Mouse (Mus musculus): Measurements from ENCODE around the gene Serinc4. TPM values are rescaled to one million over a fixed set of nuclear protein-coding genes. Genes with fewer than 3 reads are reported as not detected.

The Serinc4 gene
- polyA plus RNA-seq, 1 experiment from 2014 or later: 0.96 TPM

GRCm38 (mm10) chr2:121441800-121442199, 14.8 kb downstream of the Serinc4 start:
- no peak for ATAC-seq (ENCODE audit: low FRiP score)
- Histone ChIP-seq H3K27ac (no peak overlapping the region), H3K4me2 (replicated peaks) (peak overlapping the region; percentile 51), H3K4me1 (replicated peaks; ENCODE audit: control insufficient read depth, insufficient read depth, low read length) (peaks cover 12% of the 10 kb centered on the region; the same call in 1 of the 2 replicates), H3K9me3 (ENCODE audit: control insufficient read depth, low read length) (no peaks in the 10 kb centered on the region), H3K9ac (no peak overlapping the region), H3K36me3 (replicated peaks; ENCODE audit: control insufficient read depth, insufficient read depth) (peaks cover 34% of the 10 kb centered on the region), H3K4me3 (replicated peaks; ENCODE audit: low read length) (peak overlapping the region; percentile 19), H3K27me3 (ENCODE audit: control insufficient read depth, insufficient read depth, low read length) (peaks cover 26% of the 10 kb centered on the region)
- WGBS: 13% methylated on average over 11 of the region's 11 CpGs
- DNase-seq (ENCODE audit: low spot score): no peak

- Histone ChIP-seq H3K9ac (no peak overlapping the region), H3K9me3 (ENCODE audit: control insufficient read depth, low read length) (no peaks in the 10 kb centered on the region), H3K27ac (no peak overlapping the region), H3K4me2 (replicated peaks) (no peak overlapping the region), H3K27me3 (ENCODE audit: control insufficient read depth, insufficient read depth, low read length) (peaks cover 26% of the 10 kb centered on the region), H3K36me3 (replicated peaks; ENCODE audit: control insufficient read depth, insufficient read depth) (peaks cover 42% of the 10 kb centered on the region), H3K4me1 (replicated peaks; ENCODE audit: control insufficient read depth, insufficient read depth, low read length) (peaks cover 12% of the 10 kb centered on the region; the same call in 1 of the 2 replicates), H3K4me3 (replicated peaks; ENCODE audit: low read length) (no peak overlapping the region)
- no peak for ATAC-seq (ENCODE audit: low FRiP score)
- no peak for DNase-seq (ENCODE audit: low spot score)
- WGBS: 67% methylated on average over 5 of the region's 5 CpGs
Observed at GRCm38 (mm10) chr2:121440834-121441605, 15.6 kb downstream of the Serinc4 start.

- Histone ChIP-seq H3K4me2 (replicated peaks) (no peak overlapping the region), H3K9me3 (ENCODE audit: control insufficient read depth, low read length) (no peaks in the 10 kb centered on the region), H3K4me3 (replicated peaks; ENCODE audit: low read length) (no peak overlapping the region), H3K9ac (no peak overlapping the region), H3K27me3 (ENCODE audit: control insufficient read depth, insufficient read depth, low read length) (peaks cover 26% of the 10 kb centered on the region), H3K4me1 (replicated peaks; ENCODE audit: control insufficient read depth, insufficient read depth, low read length) (peaks cover 12% of the 10 kb centered on the region; the same call in 1 of the 2 replicates), H3K27ac (no peak overlapping the region), H3K36me3 (replicated peaks; ENCODE audit: control insufficient read depth, insufficient read depth) (peaks cover 54% of the 10 kb centered on the region)
- ATAC-seq (ENCODE audit: low FRiP score) (no peak), DNase-seq (ENCODE audit: low spot score) (no peak)
- 76% methylated on average over 4 of the region's 4 CpGs for WGBS
Observed at GRCm38 (mm10) chr2:121439746-121440145, 16.8 kb downstream of the Serinc4 start.

- H3K9ac ChIP-seq: no peak overlapping the region
- no peaks in the 10 kb centered on the region for H3K9me3 ChIP-seq (ENCODE audit: control insufficient read depth, low read length)
- H3K4me3 ChIP-seq (replicated peaks; ENCODE audit: low read length): no peak overlapping the region
- H3K36me3 ChIP-seq (replicated peaks; ENCODE audit: control insufficient read depth, insufficient read depth): peaks cover 99% of the 10 kb centered on the region
- 94% methylated on average over 1 of the region's 1 CpGs for WGBS
- H3K4me1 ChIP-seq (replicated peaks; ENCODE audit: control insufficient read depth, insufficient read depth, low read length): no peaks in the 10 kb centered on the region
- ATAC-seq (ENCODE audit: low FRiP score): no peak
- H3K27me3 ChIP-seq (ENCODE audit: control insufficient read depth, insufficient read depth, low read length): no peaks in the 10 kb centered on the region
- no peak overlapping the region for H3K27ac ChIP-seq
- DNase-seq (ENCODE audit: low spot score): peak; percentile 51
- no peak overlapping the region for H3K4me2 ChIP-seq (replicated peaks)
Observed at GRCm38 (mm10) chr2:121434854-121435253, 21.7 kb downstream of the Serinc4 start.

- DNase-seq (ENCODE audit: low spot score): no peak
- no peak for ATAC-seq (ENCODE audit: low FRiP score)
- H3K27me3 ChIP-seq (ENCODE audit: control insufficient read depth, insufficient read depth, low read length): no peaks in the 10 kb centered on the region
- H3K9ac ChIP-seq: no peak overlapping the region
- peaks cover 98% of the 10 kb centered on the region for H3K36me3 ChIP-seq (replicated peaks; ENCODE audit: control insufficient read depth, insufficient read depth)
- WGBS: 100% methylated on average over 2 of the region's 2 CpGs
- no peak overlapping the region for H3K4me2 ChIP-seq (replicated peaks)
- no peak overlapping the region for H3K27ac ChIP-seq
- H3K4me1 ChIP-seq (replicated peaks; ENCODE audit: control insufficient read depth, insufficient read depth, low read length): no peaks in the 10 kb centered on the region
- H3K4me3 ChIP-seq (replicated peaks; ENCODE audit: low read length): no peak overlapping the region
- no peaks in the 10 kb centered on the region for H3K9me3 ChIP-seq (ENCODE audit: control insufficient read depth, low read length)
Observed at GRCm38 (mm10) chr2:121425890-121426289, 30.7 kb downstream of the Serinc4 start.

GRCm38 (mm10) chr2:121423166-121423565, 33.4 kb downstream of the Serinc4 start:
- Histone ChIP-seq H3K9me3 (ENCODE audit: control insufficient read depth, low read length) (no peaks in the 10 kb centered on the region), H3K27ac (no peak overlapping the region), H3K4me1 (replicated peaks; ENCODE audit: control insufficient read depth, insufficient read depth, low read length) (no peaks in the 10 kb centered on the region), H3K27me3 (ENCODE audit: control insufficient read depth, insufficient read depth, low read length) (no peaks in the 10 kb centered on the region), H3K9ac (no peak overlapping the region), H3K4me3 (replicated peaks; ENCODE audit: low read length) (no peak overlapping the region), H3K4me2 (replicated peaks) (no peak overlapping the region), H3K36me3 (replicated peaks; ENCODE audit: control insufficient read depth, insufficient read depth) (peaks cover 82% of the 10 kb centered on the region)
- ATAC-seq (ENCODE audit: low FRiP score): no peak
- 92% methylated on average over 2 of the region's 2 CpGs for WGBS
- DNase-seq (ENCODE audit: low spot score): no peak

GRCm38 (mm10) chr2:121418476-121418875, 38.1 kb downstream of the Serinc4 start:
- no peaks in the 10 kb centered on the region for H3K9me3 ChIP-seq (ENCODE audit: control insufficient read depth, low read length)
- no peak overlapping the region for H3K27ac ChIP-seq
- no peak overlapping the region for H3K9ac ChIP-seq
- peaks cover 21% of the 10 kb centered on the region for H3K4me1 ChIP-seq (replicated peaks; ENCODE audit: control insufficient read depth, insufficient read depth, low read length)
- WGBS: 89% methylated on average over 3 of the region's 3 CpGs
- DNase-seq (ENCODE audit: low spot score) (no peak), ATAC-seq (ENCODE audit: low FRiP score) (no peak)
- H3K27me3 ChIP-seq (ENCODE audit: control insufficient read depth, insufficient read depth, low read length): no peaks in the 10 kb centered on the region
- H3K4me2 ChIP-seq (replicated peaks): no peak overlapping the region
- H3K36me3 ChIP-seq (replicated peaks; ENCODE audit: control insufficient read depth, insufficient read depth): peaks cover 51% of the 10 kb centered on the region
- no peak overlapping the region for H3K4me3 ChIP-seq (replicated peaks; ENCODE audit: low read length)

- Histone ChIP-seq H3K27ac (no peak overlapping the region), H3K27me3 (ENCODE audit: control insufficient read depth, insufficient read depth, low read length) (no peaks in the 10 kb centered on the region), H3K9me3 (ENCODE audit: control insufficient read depth, low read length) (no peaks in the 10 kb centered on the region), H3K9ac (no peak overlapping the region), H3K36me3 (replicated peaks; ENCODE audit: control insufficient read depth, insufficient read depth) (peaks cover 31% of the 10 kb centered on the region), H3K4me3 (replicated peaks; ENCODE audit: low read length) (no peak overlapping the region), H3K4me2 (replicated peaks) (peak overlapping the region; percentile 62; the same call in 1 of the 2 replicates), H3K4me1 (replicated peaks; ENCODE audit: control insufficient read depth, insufficient read depth, low read length) (peaks cover 26% of the 10 kb centered on the region)
- ATAC-seq (ENCODE audit: low FRiP score): no peak
- WGBS: 92% methylated on average over 6 of the region's 6 CpGs
- DNase-seq (ENCODE audit: low spot score): no peak
Observed at GRCm38 (mm10) chr2:121416356-121416755, 40.2 kb downstream of the Serinc4 start.

- H3K27me3 ChIP-seq (ENCODE audit: control insufficient read depth, insufficient read depth, low read length): no peaks in the 10 kb centered on the region
- H3K36me3 ChIP-seq (replicated peaks; ENCODE audit: control insufficient read depth, insufficient read depth): peaks cover 26% of the 10 kb centered on the region
- peak overlapping the region; percentile 62 for H3K4me2 ChIP-seq (replicated peaks)
- H3K4me3 ChIP-seq (replicated peaks; ENCODE audit: low read length): peak overlapping the region; percentile 99
- WGBS: 90% methylated on average over 3 of the region's 3 CpGs
- no peak overlapping the region for H3K27ac ChIP-seq
- no peaks in the 10 kb centered on the region for H3K9me3 ChIP-seq (ENCODE audit: control insufficient read depth, low read length)
- H3K4me1 ChIP-seq (replicated peaks; ENCODE audit: control insufficient read depth, insufficient read depth, low read length): peaks cover 26% of the 10 kb centered on the region
- no peak for ATAC-seq (ENCODE audit: low FRiP score)
- no peak for DNase-seq (ENCODE audit: low spot score)
- H3K9ac ChIP-seq: peak overlapping the region; percentile 99
Observed at GRCm38 (mm10) chr2:121415591-121415990, 41.0 kb downstream of the Serinc4 start.

Data from hindbrain, embryonic 14.5 days (tissue).